Mouse (Mus musculus) MN1 (cell line): ENCODE data around the gene Rrm2.
A peak's percentile ranks its signal among the peaks of the same experiment; 100 is the strongest.
"Not testable (repeated sequence)": the region's sequence is repeated elsewhere in the genome, so short reads cannot be mapped to it uniquely, and the experiment has no call there.

Source experiments
- DNase-seq: peaks from one replicate; pipeline ENCODE4 v3.0.0-alpha.2; 2016; ENCODE audit warnings: low spot score

Gene Rrm2

DNA sequence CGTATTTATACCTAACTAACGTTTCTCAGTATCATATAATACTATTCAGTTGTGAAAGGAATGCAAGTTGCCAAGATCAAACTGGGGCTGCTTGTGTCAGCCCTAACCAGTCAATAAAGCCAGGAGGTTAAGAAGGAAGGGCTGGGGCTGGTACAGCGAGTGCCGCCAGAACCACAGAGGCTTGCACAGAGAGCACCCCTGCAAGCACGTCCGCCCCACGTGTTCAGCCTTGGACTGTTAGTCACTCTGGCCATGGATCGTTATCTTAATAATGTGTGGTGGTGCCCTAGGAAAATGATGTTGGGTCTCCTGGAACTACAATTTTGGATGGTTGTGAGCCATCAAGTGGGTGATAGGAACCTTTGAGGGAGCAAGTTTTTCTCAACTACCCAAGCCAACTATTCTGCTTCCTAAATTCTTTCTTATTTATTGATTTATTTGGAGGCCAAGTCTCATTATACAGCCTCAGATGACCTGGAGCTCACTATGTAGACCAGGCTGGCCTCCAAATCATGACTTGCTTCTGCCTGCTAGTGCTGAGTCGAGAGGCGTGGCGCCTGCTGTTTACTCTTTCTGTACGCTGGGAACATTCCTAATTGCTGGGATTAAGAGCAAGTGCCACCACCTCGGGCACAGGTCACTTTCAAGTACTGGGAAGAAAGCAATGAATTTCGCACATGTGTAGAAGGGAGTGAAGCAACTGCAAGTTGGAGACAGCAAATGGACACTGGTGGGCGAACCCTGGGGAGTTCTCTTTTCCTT is 2.4 kb upstream of the Rrm2 start:
- DNase-seq: no peak

GRCm38 (mm10) chr12:24706764-24707479 is 1.1 kb upstream of the Rrm2 start:
- peak; percentile 48 for DNase-seq

GRCm38 (mm10) chr12:24707480-24707802 is 600 bp upstream of the Rrm2 start:
- DNase-seq: no peak

- no peak for DNase-seq
Measured at GRCm38 (mm10) chr12:24708824-24709218, 780 bp downstream of the Rrm2 start.

DNA sequence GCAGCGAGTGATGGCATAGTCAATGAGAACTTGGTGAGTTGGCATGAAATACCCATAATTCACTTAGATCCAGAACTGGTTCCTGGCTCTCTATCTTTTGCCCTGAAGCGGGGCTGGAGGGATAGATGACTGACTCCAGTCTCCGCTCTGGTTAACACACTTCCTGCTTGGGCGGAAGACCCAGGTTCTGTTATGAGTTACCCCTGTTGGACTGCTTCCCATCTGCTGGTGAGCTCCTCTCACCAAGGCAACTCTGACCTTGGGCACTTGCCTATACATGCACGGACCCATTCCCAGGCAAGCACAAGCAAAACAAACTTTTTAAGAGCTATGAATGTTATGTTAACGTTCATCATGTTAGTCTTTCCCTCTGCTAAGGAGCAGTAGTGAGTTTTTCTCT is 1.4 kb downstream of the Rrm2 start:
- DNase-seq: no peak

DNA sequence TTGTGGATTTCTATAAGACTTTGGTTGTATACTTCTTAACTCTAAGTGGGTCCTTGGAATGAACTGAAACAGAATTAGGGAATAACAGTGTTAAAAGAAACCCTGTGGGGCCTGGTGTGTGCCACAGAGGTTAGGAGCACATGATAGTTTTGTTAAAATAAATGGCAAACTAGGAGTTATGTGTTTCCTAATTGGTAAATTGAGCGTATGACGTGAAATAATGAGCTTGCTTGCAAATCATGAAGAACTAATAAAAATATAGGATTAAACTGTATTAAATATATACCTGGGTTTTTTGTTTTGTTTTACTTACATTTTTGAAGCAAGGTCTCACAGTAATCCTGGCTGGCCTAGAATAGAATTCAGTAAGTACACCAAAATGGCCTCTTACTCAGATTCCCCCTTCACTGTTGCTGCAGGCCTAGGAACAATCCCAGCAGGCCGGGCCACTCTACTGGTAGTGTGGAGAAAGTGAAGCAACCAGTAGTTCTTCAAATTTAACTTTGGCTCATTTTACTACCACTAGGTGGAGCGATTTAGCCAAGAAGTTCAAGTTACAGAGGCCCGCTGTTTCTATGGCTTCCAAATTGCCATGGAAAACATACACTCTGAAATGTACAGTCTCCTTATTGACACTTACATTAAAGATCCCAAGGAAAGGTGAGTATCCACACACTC is 1.9 kb downstream of the Rrm2 start:
- DNase-seq: peak; percentile 89

DNA sequence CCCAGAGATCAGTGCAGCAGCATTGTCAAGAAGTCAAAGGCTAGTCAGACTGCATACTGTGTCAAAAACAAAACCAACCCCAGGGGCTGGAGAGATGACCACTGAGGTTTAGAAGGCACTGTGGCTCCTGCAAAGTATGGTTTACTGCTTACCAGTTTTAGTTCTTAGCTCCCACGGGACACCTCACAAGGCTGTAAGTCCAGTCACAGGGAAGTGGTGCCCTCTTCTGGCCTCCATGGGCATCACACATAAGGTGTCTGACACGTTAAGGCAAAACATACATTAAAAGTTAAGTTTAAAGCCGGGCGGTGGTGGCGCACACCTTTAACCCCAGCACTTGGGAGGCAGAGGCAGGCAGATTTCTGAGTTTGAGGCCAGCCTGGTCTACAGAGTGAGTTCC is 2.6 kb downstream of the Rrm2 start:
- no peak for DNase-seq

DNA sequence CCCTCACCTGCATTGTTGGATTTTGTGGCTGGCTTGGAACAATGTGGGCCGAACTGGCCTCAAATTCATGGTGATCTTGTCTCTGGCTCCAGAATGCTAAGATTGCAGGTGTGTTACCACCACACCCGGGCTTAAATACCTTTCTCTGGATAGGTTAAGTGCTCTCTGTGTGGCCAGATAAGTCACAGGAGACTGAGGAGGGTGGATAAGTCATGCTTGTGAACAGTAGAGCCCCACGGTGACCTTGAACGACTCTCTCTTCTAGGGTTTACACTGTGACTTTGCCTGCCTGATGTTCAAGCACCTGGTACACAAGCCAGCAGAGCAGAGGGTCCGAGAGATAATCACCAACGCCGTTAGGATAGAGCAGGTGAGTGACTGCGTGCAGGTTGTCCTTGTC is 4.4 kb downstream of the Rrm2 start:
- no peak for DNase-seq

DNA sequence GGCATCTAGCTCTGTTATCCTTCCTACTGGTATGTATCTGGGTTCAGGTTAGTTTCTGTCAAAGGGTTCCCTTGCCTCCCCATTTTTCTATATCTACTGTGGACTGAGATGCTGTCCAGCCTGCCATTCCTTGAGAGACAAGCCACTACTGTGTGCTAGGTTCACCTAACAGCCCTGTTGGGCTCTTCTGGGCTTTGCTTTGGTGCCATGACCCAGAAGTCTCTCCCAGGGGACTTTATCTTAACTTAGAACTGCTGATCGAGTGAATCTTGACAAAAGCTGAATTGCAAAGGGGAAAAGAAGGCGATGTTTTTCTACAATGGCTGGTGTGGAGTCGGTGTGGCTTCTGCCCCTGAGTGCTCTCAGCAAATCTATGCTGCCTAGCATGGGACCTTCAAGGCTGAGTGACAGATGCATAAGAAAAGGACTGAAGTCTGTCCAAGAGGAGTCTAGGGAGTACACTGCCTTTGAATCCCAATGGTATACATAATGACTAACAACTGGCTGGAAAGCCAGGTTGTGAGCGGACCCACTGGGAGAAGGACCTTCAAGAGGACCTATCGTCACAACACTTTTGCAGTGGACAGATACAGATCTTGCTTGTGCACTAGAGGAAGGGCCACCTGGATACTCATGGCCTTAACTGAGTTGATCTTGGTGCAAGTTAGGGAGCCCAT is 6.7 kb downstream of the Rrm2 start:
- no peak for DNase-seq

DNA sequence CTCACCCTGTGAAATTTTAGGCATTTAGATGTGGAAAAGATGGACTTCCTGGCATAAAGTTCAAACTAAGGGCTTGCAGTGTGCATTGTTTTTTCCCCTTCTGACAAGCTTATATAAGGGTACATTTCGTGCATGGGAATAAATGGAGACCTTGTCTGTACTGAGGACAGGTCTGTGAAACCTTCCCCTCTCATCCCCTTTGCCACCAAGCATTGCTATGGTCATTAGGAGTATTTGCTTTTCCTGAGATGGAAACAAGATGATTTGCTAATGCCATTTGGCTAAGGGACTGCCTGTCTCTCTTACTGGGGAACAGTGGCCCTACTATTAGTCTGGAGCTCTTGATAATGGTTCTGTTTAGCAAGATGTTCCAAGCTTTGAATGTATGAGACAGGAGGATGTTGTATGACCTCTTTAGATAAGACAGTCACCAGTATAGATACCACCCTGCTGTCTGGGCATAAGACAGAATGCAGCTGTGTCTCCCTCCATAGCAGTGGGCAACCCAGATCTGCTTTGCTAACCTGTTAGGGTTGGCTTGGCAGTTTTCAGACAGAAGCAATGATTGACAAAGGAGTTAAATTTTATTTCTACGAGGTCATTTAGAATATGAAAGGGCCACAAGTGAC is 7.3 kb downstream of the Rrm2 start:
- DNase-seq: no peak

- DNase-seq: peak; percentile 56
Measured at GRCm38 (mm10) chr12:24716721-24717301, 8.8 kb downstream of the Rrm2 start.

GRCm38 (mm10) chr12:24723434-24723833 is 15.4 kb downstream of the Rrm2 start:
- no peak for DNase-seq

DNA sequence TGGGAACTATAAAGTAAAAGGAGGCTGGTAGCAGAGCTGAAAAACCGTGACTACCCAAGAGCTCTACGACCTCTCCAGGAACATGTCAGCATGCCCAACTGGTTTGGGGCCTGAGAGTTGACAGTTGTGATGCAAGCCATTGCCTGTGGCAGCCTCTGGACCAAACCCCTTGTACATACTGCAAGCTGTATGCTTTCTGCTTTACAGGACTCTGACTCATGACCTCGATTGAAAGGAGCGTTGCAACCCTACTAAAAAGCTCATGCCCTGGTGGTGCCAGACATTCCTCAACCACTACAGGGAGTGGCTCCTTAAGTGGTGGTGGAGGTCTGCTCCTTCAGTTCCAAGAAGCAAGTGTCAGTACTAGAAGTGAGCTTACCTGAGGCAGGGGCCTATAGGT is 15.8 kb downstream of the Rrm2 start:
- no peak for DNase-seq

DNA sequence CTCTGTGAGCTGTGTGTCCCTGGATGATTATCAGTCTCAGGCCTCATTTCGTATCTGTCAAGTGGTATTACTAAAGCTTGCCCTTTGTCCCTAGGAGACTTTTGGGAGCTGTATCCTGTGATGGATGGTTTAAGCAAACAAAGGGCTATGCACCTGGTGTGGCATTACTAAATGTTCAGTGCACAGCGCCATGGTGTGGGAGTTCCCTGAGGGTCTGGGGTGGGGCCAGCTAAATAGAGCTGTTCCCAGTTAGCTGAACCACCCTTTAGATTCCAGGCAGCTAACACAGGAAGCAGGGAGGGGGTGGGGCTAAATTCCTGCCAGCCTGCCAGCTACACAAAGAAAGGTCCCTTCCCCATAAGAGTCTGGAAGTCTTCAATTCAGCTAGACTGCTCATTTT is 16.3 kb downstream of the Rrm2 start:
- DNase-seq: no peak

DNA sequence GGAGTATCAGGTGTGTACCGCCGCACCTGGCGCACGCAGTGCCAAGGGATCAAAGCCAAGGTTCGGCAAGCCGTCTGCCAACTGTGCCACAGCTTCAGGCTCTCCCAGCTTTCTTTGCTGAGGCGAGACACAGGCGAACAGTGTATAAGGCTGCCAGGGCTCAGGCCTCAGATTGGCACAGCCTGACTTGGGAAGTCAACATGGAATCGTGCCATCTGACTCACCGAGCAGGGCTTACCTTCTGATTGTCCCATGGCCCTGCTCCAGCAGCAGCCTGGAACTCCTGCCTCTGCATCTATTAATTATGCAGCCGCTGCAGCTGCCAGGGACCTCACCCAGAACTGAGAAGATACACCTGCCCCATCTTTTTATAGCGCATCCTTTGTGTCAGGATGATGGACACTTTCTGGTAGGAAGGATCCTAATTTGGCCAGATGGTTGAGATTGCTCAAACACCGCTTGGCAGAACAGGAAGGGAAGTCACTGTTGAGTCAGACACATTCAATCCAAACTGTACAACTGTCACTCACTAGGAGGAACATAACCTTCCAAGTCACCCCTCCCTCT is 26.9 kb downstream of the Rrm2 start:
- peak; percentile 67 for DNase-seq

GRCm38 (mm10) chr12:24736956-24737355 is 28.9 kb downstream of the Rrm2 start:
- no peak for DNase-seq

DNA sequence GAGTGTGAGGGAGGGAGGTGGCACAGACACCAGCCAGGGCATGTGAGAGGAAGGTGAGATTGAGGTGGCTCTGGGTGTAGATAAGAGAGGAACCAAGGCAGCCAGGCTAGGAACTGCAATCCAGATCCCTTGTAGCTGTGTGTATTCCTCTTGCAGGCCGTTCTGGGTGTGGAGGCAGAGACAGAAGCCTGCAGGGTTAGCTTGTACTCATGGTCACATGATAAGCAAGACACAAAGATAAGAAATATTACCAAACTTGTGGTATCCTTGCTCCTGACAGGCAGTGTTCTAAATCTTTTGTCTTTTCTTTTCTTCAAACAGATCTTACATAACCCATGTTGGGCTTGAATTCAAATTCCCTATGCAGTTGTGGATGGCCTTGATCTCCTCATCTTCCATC is 31.9 kb downstream of the Rrm2 start:
- no peak for DNase-seq

DNA sequence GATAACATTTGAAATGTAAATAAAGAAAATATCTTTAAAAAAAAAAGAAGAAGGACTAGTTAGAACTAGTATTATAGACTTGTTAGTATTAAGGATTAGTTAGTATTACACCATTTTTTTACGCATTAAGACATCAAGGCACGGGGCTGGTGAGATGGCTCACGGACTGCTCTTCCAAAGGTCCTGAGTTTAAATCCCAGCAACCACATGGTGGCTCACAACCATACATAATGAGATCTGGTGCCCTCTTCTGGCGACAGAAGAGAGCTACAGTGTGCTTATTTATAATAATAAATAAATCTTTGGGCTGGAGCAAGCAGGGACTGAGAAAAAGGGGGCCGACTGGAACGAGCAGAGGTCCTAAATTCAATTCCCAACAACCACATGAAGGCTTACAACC is 33.5 kb downstream of the Rrm2 start:
- not testable (repeated sequence) for DNase-seq

DNA sequence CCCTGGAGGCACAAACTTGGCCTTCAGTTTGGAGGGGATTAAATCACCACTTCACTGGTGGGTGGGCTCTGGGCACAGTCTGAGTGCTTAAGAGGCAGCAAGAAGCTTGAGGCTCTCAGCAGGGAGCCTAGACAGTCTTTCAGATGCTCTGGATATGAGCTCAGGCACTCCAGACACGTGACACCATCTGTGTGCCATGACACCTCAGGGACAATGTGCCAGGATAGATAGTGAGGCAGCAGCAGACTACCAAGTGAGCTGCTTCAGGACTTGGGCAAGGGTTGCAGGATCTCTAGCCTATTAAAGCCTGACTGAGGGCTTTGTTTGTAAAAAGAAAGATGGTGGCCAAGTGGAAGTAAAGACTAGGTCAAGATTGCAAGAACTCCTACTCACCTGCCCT is 36.3 kb downstream of the Rrm2 start:
- no peak for DNase-seq

- no peak for DNase-seq
Measured at GRCm38 (mm10) chr12:24746579-24747296, 38.7 kb downstream of the Rrm2 start.

DNA sequence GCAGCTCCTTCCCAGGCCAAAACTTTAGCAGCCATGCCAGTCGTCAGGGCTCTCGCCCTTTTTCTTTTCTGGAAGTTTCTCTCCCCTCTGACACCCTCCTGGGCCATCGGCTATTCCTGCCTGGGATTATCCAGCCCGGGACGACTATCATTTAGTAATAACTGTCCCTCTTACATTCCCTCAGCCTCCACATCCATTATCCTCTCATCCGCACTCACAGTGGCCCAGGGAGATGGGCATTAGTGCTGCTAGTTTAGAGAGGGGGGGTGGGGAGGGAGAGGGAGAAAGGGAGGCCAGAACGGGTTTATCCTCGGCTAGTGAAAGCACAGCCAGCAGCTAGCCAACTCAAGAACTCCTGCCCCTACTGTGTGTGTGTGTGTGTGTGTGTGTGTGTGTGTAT is 39.3 kb downstream of the Rrm2 start:
- no peak for DNase-seq
